Mouse (Mus musculus): ENCODE results near the gene Macc1.

DNA sequence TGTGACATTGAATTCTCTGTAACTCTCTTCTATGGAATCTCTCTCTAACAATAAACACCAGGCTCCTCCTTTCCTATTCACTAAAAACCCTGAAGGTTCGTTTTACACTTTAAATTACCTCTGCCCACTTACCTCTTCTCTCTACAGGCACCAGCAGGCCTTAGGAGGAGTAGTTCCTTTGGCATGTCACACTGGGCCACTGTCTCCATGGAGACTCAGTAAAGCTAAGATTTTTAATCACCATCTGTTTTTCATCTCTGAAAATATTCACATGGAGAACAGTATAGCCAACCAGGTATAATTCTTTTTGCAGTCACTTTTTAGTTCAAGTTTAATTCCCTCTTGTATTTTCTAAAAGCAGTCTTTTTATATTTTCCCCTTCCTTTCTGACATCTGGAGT, 140.0 kb downstream of the Macc1 start:
- TF ChIP-seq CTCF (IDR thresholded peaks at IDR 0.05) (no peak), POLR2A (IDR thresholded peaks at IDR 0.05; ENCODE audit: insufficient read depth, low read depth, low read length) (no peak)

All from heart, adult 2 months (tissue).